ENCODE assay signal across 16 mouse cellular contexts in genomic region chr3:57304050-57304449, GRCm38 (mm10). TPM values are rescaled to one million over a fixed set of nuclear protein-coding genes. Genes with fewer than 3 reads are reported as not detected.
DNase-seq lines count a peak whose midpoint lies in the region; ATAC-seq and TF ChIP-seq lines count a peak whose summit lies in the region.
"Had no signal": no experiment of that assay in that cellular context is flagged by ENCODE, and none has a peak within 500 bp of the region (broad histone marks: within the 10 kb centered on the region; RNA-seq: fewer than 3 reads in every experiment).

No protein-coding gene starts in this region.

- peak; percentile 82 for DNase-seq in heart, adult 11 months
- no peak for DNase-seq in limb, embryonic 10.5 days (ENCODE audit: low spot score)
- DNase-seq in Muller cell, postnatal 12 days (ENCODE audit: inconsistent ontology term): peak; percentile 83
- no peak for DNase-seq in thymus, postnatal 36 days
- DNase-seq: cerebellum, adult 8-10 months; gastrocnemius, postnatal 36 days; kidney, postnatal 36 days; left cerebral cortex, postnatal 4 days; retina, postnatal 1 day; spleen, adult 18-20 months had no signal

- 0 out of 2 replicates have a peak, but pooled peaks have one; percentile 17 for TF ChIP-seq POLR2A in embryonic fibroblast, embryonic 13.5 days (IDR thresholded peaks at IDR 0.05; ENCODE audit: low read depth, low read length)

- no peak for TF ChIP-seq CTCF in embryonic fibroblast, embryonic 13.5 days (IDR thresholded peaks at IDR 0.05; ENCODE audit: borderline replicate concordance, insufficient read depth, low read length)

- no peaks in the 10 kb centered on the region for H3K36me3 ChIP-seq in heart, embryonic 11.5 days (ENCODE audit: control insufficient read depth, insufficient read depth, low read length)
- no peaks in the 10 kb centered on the region for H3K36me3 ChIP-seq in limb, embryonic 12.5 days
- H3K36me3 ChIP-seq in limb, embryonic 10.5 days: no peaks in the 10 kb centered on the region
- H3K36me3 ChIP-seq: neural tube, embryonic 15.5 days had no signal

- no peak for ATAC-seq in heart, embryonic 11.5 days (replicated peaks; ENCODE audit: insufficient number of reproducible peaks, low FRiP score, low TSS enrichment)
- ATAC-seq in limb, embryonic 12.5 days (ENCODE audit: insufficient number of reproducible peaks, insufficient read depth, low FRiP score, low TSS enrichment, low read depth): no peak
- ATAC-seq in CD4-positive, CD25-positive, alpha-beta regulatory T cell, adult 4 months: no peak

- WGBS in heart, embryonic 11.5 days (ENCODE audit: insufficient replicate concordance): 64% methylated on average over 4 of the region's 4 CpGs
- 64% methylated on average over 4 of the region's 4 CpGs for WGBS in limb, embryonic 12.5 days
- 85% methylated on average over 4 of the region's 4 CpGs for WGBS in limb, embryonic 10.5 days

- H3K9me3 ChIP-seq in heart, embryonic 11.5 days (replicated peaks; ENCODE audit: control insufficient read depth, low read length): no peaks in the 10 kb centered on the region
- no peaks in the 10 kb centered on the region for H3K9me3 ChIP-seq in limb, embryonic 12.5 days
- no peaks in the 10 kb centered on the region for H3K9me3 ChIP-seq in limb, embryonic 10.5 days (replicated peaks)
- H3K9me3 ChIP-seq: neural tube, embryonic 15.5 days had no signal

- H3K9ac ChIP-seq in heart, embryonic 11.5 days (ENCODE audit: low read depth, low read length): no peak overlapping the region
- no peak overlapping the region for H3K9ac ChIP-seq in limb, embryonic 12.5 days (replicated peaks)
- H3K9ac ChIP-seq: liver, embryonic 14.5 days; neural tube, embryonic 15.5 days had no signal

- no peak overlapping the region for H3K4me2 ChIP-seq in heart, embryonic 11.5 days
- no peak overlapping the region for H3K4me2 ChIP-seq in limb, embryonic 12.5 days
- H3K4me2 ChIP-seq: neural tube, embryonic 15.5 days had no signal

- H3K4me1 ChIP-seq in heart, embryonic 11.5 days (ENCODE audit: control insufficient read depth, insufficient read depth, low read length): no peaks in the 10 kb centered on the region
- H3K4me1 ChIP-seq in limb, embryonic 12.5 days (replicated peaks): peaks cover 18% of the 10 kb centered on the region; the same call in 1 of the 2 replicates
- peaks cover 13% of the 10 kb centered on the region for H3K4me1 ChIP-seq in limb, embryonic 10.5 days
- H3K4me1 ChIP-seq in embryonic fibroblast, embryonic 13.5 days (ENCODE audit: control insufficient read depth, insufficient read depth, low read length): peaks cover 18% of the 10 kb centered on the region
- H3K4me1 ChIP-seq: neural tube, embryonic 15.5 days had no signal

- no peaks in the 10 kb centered on the region for H3K27me3 ChIP-seq in heart, embryonic 11.5 days (ENCODE audit: control insufficient read depth, insufficient read depth, low read length)
- no peaks in the 10 kb centered on the region for H3K27me3 ChIP-seq in limb, embryonic 12.5 days
- no peaks in the 10 kb centered on the region for H3K27me3 ChIP-seq in limb, embryonic 10.5 days (ENCODE audit: low read depth, poor library complexity, severe bottlenecking)
- H3K27me3 ChIP-seq: neural tube, embryonic 15.5 days had no signal

- H3K27ac ChIP-seq in heart, embryonic 11.5 days (ENCODE audit: low read depth, low read length): no peak overlapping the region
- 0 out of 2 replicates have a peak overlapping the region, but pooled peaks have one; percentile 45 for H3K27ac ChIP-seq in limb, embryonic 12.5 days
- no peak overlapping the region for H3K27ac ChIP-seq in limb, embryonic 10.5 days
- H3K27ac ChIP-seq in embryonic fibroblast, embryonic 13.5 days (ENCODE audit: insufficient read depth, low read length): peak overlapping the region; percentile 100
- H3K27ac ChIP-seq: liver, embryonic 14.5 days; neural tube, embryonic 15.5 days had no signal

- no peak overlapping the region for H3K4me3 ChIP-seq in heart, embryonic 11.5 days (ENCODE audit: low read depth, low read length)
- H3K4me3 ChIP-seq in limb, embryonic 12.5 days (replicated peaks): no peak overlapping the region
- H3K4me3 ChIP-seq in limb, embryonic 10.5 days: no peak overlapping the region
- no peak overlapping the region for H3K4me3 ChIP-seq in embryonic fibroblast, embryonic 13.5 days (ENCODE audit: insufficient read depth, low read length)
- H3K4me3 ChIP-seq: neural tube, embryonic 15.5 days had no signal

RNA-seq across cellular contexts. Expression of gene Tm4sf1, which starts 2.3 kb away (rescaled TPM):
- 115 TPM in 2 replicates for polyA plus RNA-seq in heart, embryonic 11.5 days (2014; fragmentation: Nextera tagmentation; extraction: Ambion mirVana)
- 14.0 and 15.5 TPM in 2 replicates for polyA plus RNA-seq in limb, embryonic 12.5 days (2016; fragmentation: Nextera tagmentation; extraction: Ambion mirVana)
- 3.1 and 3.5 TPM in 2 replicates for polyA plus RNA-seq in limb, embryonic 10.5 days (2016; fragmentation: Nextera tagmentation; extraction: Ambion mirVana)
- 123 and 314 TPM in 2 replicates for polyA plus RNA-seq in embryonic fibroblast, embryonic 13.5 days (2011; ENCODE audit: insufficient read length, low read depth, missing spikeins)
- polyA plus RNA-seq in CD4-positive, CD25-positive, alpha-beta regulatory T cell, adult 4 months (2017; shearing (Covaris generic)): under 1 TPM in 1 of 2 experiments, not detected in 1; 0.30 TPM

Comparison
In these comparisons a context has a peak if more than half of its experiments do, and no peak if none do; other contexts are left out.
1. H3K27ac ChIP-seq: peak in limb, embryonic 12.5 days (single experiment) and embryonic fibroblast, embryonic 13.5 days (single experiment); none in heart, embryonic 11.5 days (single experiment) and limb, embryonic 10.5 days (single experiment).
2. DNase-seq: peak in heart, adult 11 months (single experiment) and Muller cell, postnatal 12 days (single experiment); none in limb, embryonic 10.5 days (single experiment) and thymus, postnatal 36 days (0 of 2).